Mouse (Mus musculus): ENCODE measurements around the gene Scn11a.

The Scn11a gene

GRCm38 (mm10) chr9:119825297-119825696, at the start of gene Scn11a:
TSS of gene Scn11a (minus strand) at chr9:119825456.
- DNase-seq, result peak; percentile 33 to 47

- no peak for DNase-seq
Measured at GRCm38 (mm10) chr9:119854170-119854569, 28.9 kb upstream of the Scn11a start.

- DNase-seq, result no peak
Measured at GRCm38 (mm10) chr9:119853071-119853846, 28.0 kb upstream of the Scn11a start.

DNA sequence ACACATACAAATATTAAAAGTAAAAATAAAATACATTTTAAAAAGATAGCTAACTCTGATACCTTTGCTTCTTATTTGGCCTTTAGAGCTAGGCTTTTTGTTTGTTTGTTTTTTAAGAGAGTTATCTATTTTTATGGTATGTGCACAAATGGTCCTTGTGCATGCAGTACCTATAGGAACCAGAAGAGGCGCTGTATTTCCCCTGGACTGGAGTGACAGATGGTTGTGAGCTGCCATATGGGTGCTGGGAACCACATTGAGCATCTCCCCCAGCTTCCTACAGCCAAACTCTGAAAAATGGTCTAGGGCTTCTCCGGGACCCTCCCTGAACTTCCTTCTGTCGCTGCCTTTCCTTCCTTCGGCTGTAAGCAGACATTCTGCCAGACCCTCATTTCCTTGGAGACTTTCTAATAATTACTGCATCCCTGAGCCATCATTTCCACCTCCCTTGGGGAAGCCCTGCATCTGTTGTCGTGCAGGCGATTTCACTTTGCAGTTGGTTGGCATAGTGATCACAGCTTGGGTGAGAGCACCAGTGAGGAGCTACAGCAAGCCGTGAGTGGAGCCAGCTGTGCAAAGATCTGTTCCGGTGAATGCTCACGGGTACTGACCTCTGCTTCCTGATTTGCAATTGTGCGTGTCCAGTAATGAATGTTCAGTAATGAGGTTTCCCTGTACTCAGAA, 27.2 kb upstream of the Scn11a start:
- no peak for DNase-seq

DNA sequence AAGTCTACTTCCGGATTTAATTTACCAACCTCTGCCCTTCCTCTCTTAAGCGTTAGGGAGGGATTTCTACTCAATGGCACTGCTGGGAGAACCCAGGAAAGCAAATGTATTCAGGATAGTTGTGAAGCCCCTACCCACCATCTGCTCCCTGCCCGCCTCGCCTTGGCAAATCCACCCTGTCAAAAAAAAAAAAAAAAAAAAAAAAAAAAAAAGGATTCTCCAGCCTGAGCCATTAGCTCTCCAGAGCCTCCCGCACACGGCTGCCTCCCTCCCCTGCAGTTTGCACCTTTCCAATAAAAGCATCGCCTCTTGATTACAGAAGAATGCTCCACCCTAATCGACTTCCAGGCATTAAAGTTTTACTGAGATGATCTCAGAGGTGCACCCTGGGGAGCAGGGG, 24.0 kb upstream of the Scn11a start:
- DNase-seq, result no peak

GRCm38 (mm10) chr9:119848671-119849070, 23.4 kb upstream of the Scn11a start:
- no peak for DNase-seq

- no peak for DNase-seq
Measured at GRCm38 (mm10) chr9:119847187-119847586, 21.9 kb upstream of the Scn11a start.

- no peak for DNase-seq
Measured at GRCm38 (mm10) chr9:119844724-119845123, 19.5 kb upstream of the Scn11a start.

GRCm38 (mm10) chr9:119843549-119843948, 18.3 kb upstream of the Scn11a start:
- no peak for DNase-seq

DNA sequence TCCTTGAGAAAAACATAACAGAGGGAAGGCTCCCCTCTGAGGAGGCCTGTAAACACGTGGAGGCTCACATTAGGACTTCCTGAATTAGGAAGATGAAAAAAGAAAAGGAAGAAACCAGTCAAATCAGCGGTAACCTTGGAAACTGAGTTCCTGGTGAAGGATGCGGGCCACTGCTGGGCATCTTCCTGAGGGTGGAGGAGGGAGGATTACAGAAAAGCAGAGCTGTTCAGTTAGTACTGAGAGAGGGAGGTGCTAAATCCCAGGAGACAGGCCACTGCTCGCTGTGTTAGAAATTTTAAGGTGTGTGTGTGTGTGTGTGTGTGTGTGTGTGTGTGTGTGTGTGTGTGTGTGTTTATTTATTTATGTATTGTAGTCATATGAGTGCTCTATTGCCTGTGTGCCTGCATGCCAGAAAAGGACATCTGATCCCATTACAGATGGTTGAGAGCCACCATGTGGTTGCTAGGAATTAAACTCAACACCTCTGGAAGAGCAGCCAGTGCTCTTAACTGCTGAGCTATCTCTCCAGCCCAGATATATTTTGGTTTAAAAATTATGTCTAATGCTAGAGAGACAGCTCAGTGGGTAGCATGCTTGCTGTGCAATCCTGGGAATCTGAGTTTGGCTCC, 17.4 kb upstream of the Scn11a start:
- DNase-seq, result no peak

DNA sequence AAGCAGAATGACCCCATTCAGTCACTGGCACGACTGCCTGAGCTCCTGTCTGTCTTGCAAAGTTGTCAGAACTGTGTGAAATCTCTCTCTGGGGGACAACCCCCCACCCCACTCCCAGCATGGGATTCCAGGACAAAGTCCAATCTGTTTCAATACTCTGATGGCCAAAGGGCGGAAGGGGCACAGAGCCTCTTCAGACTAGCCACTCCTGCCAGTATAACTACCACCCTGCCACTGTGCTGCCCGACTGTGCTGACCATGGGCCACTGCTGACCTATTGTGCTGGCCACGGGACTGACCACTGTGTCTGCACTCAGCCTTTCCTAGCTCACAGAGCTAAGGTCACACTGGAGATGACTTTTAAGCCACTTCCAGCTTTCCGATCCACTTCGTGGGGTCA, 16.8 kb upstream of the Scn11a start:
- no peak for DNase-seq

GRCm38 (mm10) chr9:119841159-119841558, 15.9 kb upstream of the Scn11a start:
- no peak for DNase-seq

- no peak for DNase-seq
Measured at GRCm38 (mm10) chr9:119835581-119836125, 10.4 kb upstream of the Scn11a start.

DNA sequence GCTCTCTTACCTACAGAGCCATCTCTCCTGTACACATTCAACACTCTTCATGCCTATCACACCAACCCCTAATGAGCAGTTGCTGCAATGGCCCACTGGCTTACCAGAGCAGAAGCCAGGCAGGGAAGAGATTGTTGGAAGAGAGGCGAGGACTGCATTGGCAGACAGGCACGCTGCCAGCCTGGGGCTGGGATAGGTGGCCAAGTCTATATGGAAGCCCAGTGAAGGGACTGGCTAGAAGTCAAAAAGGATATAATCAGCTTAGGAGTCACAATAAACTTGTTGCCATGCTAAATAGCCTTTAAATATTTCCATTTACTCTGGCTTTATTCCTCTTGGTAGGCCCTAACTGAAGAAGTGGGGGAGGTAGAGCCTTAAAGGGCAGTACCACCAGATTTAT, 5.7 kb upstream of the Scn11a start:
- peak; percentile 26 to 59 for DNase-seq

GRCm38 (mm10) chr9:119823722-119824121, 1.5 kb downstream of the Scn11a start:
- peak in 1 of 2 experiments; percentile 19 for DNase-seq

GRCm38 (mm10) chr9:119813631-119814030, 11.6 kb downstream of the Scn11a start:
- no peak for DNase-seq

DNA sequence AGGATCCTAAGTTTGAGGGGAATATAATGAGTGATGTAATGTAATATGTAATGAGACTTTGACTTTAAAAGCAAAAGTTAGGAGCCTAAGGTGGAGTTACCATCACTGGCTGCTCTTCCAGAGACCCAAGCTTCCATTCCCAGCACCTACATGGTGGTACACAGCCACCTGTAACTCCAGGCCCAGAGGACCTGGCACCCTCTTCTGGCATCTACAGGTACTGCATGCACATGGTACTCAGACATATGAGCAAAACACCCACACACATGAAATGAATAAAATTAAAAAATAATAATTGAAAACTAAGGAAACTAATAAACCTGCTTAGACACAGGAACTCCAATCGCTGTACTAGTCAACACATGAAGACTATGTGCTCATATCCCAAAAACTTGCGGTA, 18.8 kb downstream of the Scn11a start:
- no peak for DNase-seq

DNA sequence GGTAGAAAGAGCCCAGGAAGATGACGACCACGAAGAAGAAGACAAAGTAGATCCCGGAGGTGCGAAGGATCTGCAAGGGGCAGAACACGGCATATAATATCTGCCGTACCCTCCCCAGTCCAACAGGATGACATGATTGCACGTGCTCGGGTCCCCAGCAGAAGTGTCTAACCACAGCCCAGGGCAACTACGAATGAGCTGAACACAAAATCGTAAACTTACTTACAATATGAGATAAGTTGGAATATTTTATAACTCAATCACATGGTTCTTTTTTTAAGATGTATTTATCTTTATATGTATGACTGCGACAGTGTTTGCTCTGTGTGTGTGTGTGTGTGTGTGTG, 20.8 kb downstream of the Scn11a start:
- no peak for DNase-seq

DNA sequence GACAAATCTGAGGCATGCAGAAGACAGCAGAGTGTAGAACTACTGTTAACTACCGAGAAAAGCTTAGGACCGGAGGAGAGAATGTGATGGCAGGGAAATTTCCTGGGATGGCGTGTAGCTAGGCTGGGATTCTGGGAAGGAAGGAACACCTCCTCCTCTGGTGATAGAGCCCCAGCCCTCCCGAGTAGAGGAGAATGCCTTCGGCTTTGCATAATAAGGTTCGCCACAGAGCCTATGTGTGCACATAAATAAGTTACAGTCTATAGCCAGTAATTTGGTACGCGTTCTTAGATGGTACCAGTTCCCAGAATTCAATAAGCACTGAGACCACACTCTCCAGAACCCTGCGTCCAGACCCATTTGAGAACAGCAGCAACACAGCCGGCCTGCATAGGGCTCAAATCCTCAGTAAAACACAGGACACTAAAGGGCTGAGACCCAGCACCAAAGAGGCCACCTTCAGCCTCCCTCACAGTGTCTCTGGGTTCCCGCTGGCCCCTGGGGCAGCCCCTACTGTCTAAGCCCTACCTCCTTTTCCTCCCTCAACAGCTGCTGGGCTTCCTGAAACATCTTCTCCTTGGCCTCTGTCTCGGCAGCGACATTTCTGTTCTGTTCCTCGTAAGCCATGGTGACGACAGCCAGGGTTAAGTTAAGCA, 21.3 kb downstream of the Scn11a start:
- DNase-seq, result no peak

- no peak for DNase-seq
Measured at GRCm38 (mm10) chr9:119803169-119803827, 22.0 kb downstream of the Scn11a start.

- no peak for DNase-seq
Measured at GRCm38 (mm10) chr9:119801460-119801859, 23.8 kb downstream of the Scn11a start.

- DNase-seq, result no peak
Measured at GRCm38 (mm10) chr9:119796791-119797190, 28.5 kb downstream of the Scn11a start.
